Mouse (Mus musculus) lung, embryonic 15.5 days (tissue): ENCODE results near the gene Ergic3. TPM values are rescaled to one million over a fixed set of nuclear protein-coding genes. Genes with fewer than 3 reads are reported as not detected.

Experiments used
- ATAC-seq: fragments of 200-750 bp; cut with Nextera tagmentation; 2 replicates; pipeline ENCODE4 v1.8.0; 2017; ENCODE audit warnings: moderate number of reproducible peaks, borderline replicate concordance; ENCODE audit not compliant: low FRiP score, low TSS enrichment; ENCODE audit errors: extremely low read depth
- H3K27ac ChIP-seq: fragments of 300-500 bp; sonication (generic); 2 replicates; pipeline ENCODE4 v1.5.1; 2015; ENCODE audit warnings: moderate library complexity, mild to moderate bottlenecking, inconsistent platforms
- H3K27me3 ChIP-seq: fragments of 300-500 bp; sonication (generic); 2 replicates; pipeline ENCODE4 v1.6.1; 2015; ENCODE audit warnings: inconsistent platforms
- H3K36me3 ChIP-seq: fragments of 300-500 bp; sonication (generic); 2 replicates; pipeline ENCODE4 v1.6.1; 2015; ENCODE audit warnings: inconsistent platforms
- H3K4me1 ChIP-seq: fragments of 300-500 bp; sonication (generic); 2 replicates; pipeline ENCODE4 v1.6.1; 2015; ENCODE audit warnings: inconsistent platforms
- H3K4me2 ChIP-seq: fragments of 300-500 bp; sonication (generic); 2 replicates; pipeline ENCODE4 v1.6.1; 2015; ENCODE audit warnings: inconsistent platforms, mild to moderate bottlenecking, moderate library complexity
- H3K4me3 ChIP-seq: fragments of 300-500 bp; sonication (generic); 2 replicates; pipeline ENCODE4 v1.5.1; 2015; ENCODE audit warnings: mild to moderate bottlenecking, inconsistent platforms
- H3K9ac ChIP-seq: fragments of 300-500 bp; sonication (generic); 2 replicates; pipeline ENCODE4 v1.6.1; 2015; ENCODE audit warnings: inconsistent platforms
- H3K9me3 ChIP-seq: fragments of 300-500 bp; sonication (generic); 2 replicates; pipeline ENCODE4 v1.6.1; 2016; ENCODE audit warnings: inconsistent platforms
- WGBS: fragments of 180-500 bp; shearing (Covaris S2); methylation state at CpG from one replicate; pipeline ENCODE4 v1.1.7; 2015; 5-methylcytosine and 5-hydroxymethylcytosine counted together
- polyA plus RNA-seq: library from polyadenylated mRNA; unstranded; fragments of >200 nt; fragmentation: Nextera tagmentation; extraction: Ambion mirVana; gene quantifications from 2 replicates; pipeline ENCODE4 v1.2.1, GENCODE M21; 2015

The Ergic3 gene
- 224 and 226 TPM in 2 replicates for polyA plus RNA-seq

DNA sequence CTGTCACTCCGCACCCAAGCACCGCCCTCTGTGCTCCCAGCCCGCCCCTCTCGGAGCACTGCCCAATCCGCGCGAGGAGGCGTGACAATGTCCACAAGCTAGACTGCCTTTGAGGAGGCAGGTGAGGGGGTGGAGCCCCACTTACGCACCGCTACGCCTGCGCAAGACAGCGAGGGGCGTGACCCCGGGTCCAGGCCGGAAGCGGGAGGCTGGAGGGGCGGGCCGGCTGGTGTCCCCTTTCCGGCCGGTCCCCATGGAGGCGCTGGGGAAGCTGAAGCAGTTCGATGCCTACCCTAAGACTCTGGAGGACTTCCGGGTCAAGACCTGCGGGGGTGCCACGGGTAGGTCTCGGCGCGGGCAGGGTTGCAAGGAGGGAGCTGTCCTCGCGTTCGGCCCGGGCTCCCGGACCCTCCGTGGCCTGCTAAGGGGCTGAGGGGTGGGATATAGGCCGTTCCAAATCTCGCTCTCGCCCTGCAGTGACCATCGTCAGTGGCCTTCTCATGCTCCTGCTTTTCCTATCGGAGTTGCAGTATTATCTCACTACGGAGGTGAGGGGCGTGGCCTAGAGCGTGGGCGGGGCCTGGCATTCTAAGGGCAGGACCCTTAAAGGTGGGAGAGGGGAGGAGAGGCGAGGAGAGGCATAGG, at the start of gene Ergic3, which contains the start of gene 6430550D23Rik:
Ergic3 (plus strand) TSS at position 158 of the 645 bp plus-strand sequence.
6430550D23Rik (minus strand) TSS at position 90 of the 645 bp plus-strand sequence.
- Histone ChIP-seq H3K27me3 (no peaks in the 10 kb centered on the region), H3K9me3 (no peaks in the 10 kb centered on the region), H3K4me1 (peaks cover 11% of the 10 kb centered on the region), H3K27ac (peak within 1 kb of the TSS; percentile 77), H3K9ac (peak within 1 kb of the TSS; percentile 92), H3K36me3 (peaks cover 35% of the 10 kb centered on the region), H3K4me3 (peak within 1 kb of the TSS; percentile 98), H3K4me2 (peak within 1 kb of the TSS; percentile 85)
- ATAC-seq, result peak; percentile 99
- WGBS, result under 1% methylated on average over 45 of the region's 45 CpGs

DNA sequence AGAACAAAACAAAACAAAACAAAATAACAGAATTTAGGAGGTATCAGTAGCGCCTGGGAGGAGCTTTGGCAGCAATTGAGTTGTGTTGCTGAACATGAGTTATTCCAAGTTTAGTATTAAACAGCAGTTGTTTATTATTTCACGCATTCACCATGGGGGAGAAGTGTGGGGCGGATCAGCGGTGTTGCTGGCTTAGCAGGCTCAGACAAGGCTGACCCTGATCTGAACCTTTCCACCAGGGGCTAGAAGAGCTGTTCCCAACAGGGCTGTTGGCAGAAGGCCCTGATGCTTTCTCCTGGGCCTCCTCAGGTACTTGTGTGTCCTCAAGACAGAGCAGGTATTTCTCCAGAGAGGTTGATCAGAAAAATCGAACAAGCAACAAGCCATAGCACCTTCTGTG, 47.9 kb upstream of the Ergic3 start:
- Histone ChIP-seq H3K36me3 (peaks cover 27% of the 10 kb centered on the region), H3K4me3 (no peak overlapping the region), H3K27me3 (no peaks in the 10 kb centered on the region), H3K4me1 (peaks cover 13% of the 10 kb centered on the region), H3K27ac (no peak overlapping the region), H3K9ac (no peak overlapping the region), H3K4me2 (no peak overlapping the region), H3K9me3 (no peaks in the 10 kb centered on the region)
- 68% methylated on average over 5 of the region's 5 CpGs for WGBS
- no peak for ATAC-seq

DNA sequence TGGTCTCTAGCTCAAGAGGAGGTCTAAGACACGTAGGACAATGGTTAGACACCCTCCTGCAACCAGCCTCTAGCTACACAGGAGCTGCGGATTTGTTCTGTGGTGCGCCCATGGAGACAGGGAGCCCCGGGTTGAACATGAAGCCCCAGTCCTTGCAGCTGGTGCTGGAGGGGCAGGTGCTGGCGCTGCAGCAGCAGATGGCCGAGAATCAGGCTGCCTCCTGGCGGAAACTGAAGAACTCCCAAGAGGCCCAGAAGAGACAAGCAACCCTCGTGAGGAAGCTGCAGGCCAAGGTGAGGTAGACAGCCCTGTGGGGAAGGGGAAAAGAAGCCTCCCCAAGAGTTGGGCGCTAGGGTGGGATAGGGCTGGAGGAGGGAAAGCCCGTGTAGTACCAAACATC, 46.0 kb upstream of the Ergic3 start:
- H3K27ac ChIP-seq, result no peak overlapping the region
- H3K4me1 ChIP-seq, result peaks cover 13% of the 10 kb centered on the region
- H3K4me3 ChIP-seq, result no peak overlapping the region
- no peaks in the 10 kb centered on the region for H3K27me3 ChIP-seq
- H3K9ac ChIP-seq, result no peak overlapping the region
- no peaks in the 10 kb centered on the region for H3K9me3 ChIP-seq
- H3K36me3 ChIP-seq, result peaks cover 40% of the 10 kb centered on the region
- 81% methylated on average over 10 of the region's 10 CpGs for WGBS
- no peak for ATAC-seq
- no peak overlapping the region for H3K4me2 ChIP-seq

DNA sequence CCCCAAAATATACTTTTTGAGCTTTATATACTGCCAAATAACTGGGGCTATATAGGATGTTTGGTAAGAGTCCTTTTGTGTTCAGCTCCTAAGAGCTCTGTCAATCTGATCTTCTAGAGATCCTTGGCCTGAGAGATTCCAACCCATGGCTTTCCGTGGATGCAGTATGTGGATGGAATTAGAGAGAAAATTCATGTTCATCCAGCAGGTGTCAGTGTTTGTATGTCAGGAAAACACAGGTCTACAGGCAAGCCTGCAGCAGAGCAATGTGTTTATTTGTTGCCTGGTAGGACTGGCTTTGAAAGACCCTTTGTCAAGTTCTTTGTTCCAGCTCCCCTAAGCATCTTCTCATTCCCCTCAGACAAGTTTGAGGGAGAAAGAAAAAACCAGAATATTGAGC, 44.9 kb upstream of the Ergic3 start:
- WGBS, result 34% methylated on average over 1 of the region's 1 CpGs
- Histone ChIP-seq H3K27ac (no peak overlapping the region), H3K9ac (no peak overlapping the region), H3K27me3 (no peaks in the 10 kb centered on the region), H3K4me3 (no peak overlapping the region), H3K36me3 (peaks cover 49% of the 10 kb centered on the region), H3K4me2 (no peak overlapping the region), H3K9me3 (no peaks in the 10 kb centered on the region), H3K4me1 (peaks cover 4% of the 10 kb centered on the region; the same call in 1 of the 2 replicates)
- no peak for ATAC-seq

DNA sequence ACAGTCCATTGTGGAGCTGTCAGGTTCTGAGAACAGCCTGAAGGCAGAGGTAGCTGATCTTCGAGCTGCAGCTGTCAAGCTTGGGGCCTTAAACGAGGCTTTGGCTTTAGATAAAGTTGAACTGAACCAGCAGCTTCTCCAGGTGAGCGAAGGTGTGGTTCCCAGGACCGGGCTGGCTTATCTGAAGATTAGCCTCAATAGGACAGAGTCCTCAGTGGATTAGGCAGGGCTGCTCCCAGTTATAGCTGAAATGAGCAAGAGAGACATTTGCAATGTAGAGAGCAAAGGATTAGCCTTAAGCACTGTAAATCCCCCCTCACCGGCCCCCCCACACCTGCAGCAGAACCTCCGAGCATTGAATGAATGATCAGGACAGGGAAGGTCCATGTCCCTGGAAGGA, 34.5 kb upstream of the Ergic3 start:
- 86% methylated on average over 6 of the region's 6 CpGs for WGBS
- no peak for ATAC-seq
- H3K4me2 ChIP-seq, result no peak overlapping the region
- H3K9ac ChIP-seq, result no peak overlapping the region
- no peaks in the 10 kb centered on the region for H3K4me1 ChIP-seq
- H3K27ac ChIP-seq, result no peak overlapping the region
- H3K27me3 ChIP-seq, result no peaks in the 10 kb centered on the region
- H3K9me3 ChIP-seq, result no peaks in the 10 kb centered on the region
- no peak overlapping the region for H3K4me3 ChIP-seq
- H3K36me3 ChIP-seq, result peaks cover 85% of the 10 kb centered on the region

DNA sequence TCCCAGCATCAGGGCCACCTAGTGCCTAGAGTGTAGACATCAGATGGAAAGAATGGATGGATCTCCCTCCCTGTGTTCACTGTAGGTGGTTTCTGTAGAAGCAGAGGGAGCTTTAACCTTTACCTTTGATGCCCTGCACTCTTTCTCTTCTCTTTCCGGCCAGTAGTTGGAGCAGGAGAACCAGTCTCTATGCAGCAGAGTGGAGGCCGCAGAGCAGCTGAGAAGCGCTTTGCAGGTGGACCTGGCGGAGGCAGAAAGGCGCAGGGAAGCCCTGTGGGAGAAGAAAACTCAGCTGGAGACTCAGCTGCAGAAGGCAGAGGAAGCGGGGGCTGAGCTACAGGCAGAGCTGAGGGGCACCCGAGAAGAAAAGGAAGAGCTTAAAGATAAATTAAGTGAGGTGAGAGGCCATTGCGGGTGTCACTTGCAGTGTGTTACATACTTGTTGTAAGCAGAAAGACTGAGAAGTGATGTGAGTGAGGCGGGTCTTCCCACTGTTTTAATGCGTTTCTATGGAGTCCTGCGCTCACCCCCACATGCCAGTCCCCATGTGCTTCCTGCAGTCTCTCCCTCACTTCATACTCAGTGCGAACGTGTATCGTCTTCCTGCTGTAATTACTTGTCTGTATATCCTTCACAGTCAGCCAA, 33.6 kb upstream of the Ergic3 start:
- Histone ChIP-seq H3K9me3 (no peaks in the 10 kb centered on the region), H3K4me2 (no peak overlapping the region), H3K4me1 (no peaks in the 10 kb centered on the region), H3K4me3 (no peak overlapping the region), H3K27me3 (no peaks in the 10 kb centered on the region), H3K9ac (no peak overlapping the region), H3K36me3 (peaks cover 83% of the 10 kb centered on the region), H3K27ac (no peak overlapping the region)
- 67% methylated on average over 14 of the region's 14 CpGs for WGBS
- no peak for ATAC-seq

DNA sequence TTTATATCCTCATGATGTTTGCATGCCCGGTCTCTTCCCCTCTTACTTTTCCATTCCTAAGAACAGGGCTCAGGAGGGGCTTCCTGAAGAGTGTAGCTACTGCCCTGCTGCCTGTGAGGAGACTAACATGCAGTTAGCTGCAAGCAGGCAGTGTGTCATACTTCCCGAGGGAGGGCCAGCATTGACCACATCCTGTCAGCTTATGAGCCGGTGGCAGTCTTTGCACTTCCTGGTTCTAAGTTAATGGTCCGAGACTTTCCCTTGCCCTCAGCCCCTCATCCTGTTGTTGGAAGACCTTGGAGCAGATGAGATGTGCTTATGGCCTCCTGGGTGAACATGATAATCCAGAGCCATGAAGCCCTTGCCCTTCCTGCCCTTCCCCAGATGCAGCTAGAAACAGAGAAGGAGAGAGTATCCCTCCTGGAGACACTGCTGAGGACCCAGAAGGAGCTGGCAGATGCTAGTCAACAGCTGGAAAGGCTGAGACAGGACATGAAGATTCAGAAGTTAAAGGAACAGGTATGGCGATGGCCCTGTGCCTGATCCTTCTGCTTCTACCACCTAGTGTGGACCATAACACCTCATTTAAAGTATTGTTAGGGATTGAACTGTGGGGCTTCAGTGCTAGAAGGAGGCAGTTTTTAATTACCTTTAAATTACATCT, 28.4 kb upstream of the Ergic3 start:
- no peaks in the 10 kb centered on the region for H3K27me3 ChIP-seq
- WGBS, result 78% methylated on average over 5 of the region's 5 CpGs
- ATAC-seq, result no peak

DNA sequence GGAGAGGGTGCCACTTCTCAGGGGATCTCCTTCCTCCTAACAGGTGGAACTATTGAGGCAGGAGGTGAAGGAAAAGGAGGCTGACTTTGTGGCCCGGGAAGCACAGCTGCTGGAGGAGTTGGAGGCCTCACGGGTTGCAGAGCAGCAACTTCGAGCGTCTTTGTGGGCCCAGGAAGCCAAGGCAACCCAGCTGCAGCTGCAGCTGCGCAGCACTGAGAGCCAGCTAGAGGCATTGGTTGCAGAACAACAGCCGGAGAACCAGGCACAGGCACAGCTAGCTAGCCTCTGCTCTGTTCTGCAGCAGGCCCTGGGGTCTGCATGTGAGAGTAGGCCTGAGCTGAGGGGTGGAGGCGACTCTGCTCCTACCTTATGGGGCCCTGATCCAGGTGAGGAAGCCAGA, 22.1 kb upstream of the Ergic3 start:
- H3K27ac ChIP-seq, result no peak overlapping the region
- 86% methylated on average over 7 of the region's 7 CpGs for WGBS
- H3K27me3 ChIP-seq, result no peaks in the 10 kb centered on the region
- ATAC-seq, result no peak
- no peak overlapping the region for H3K9ac ChIP-seq
- H3K4me3 ChIP-seq, result no peak overlapping the region
- peaks cover 94% of the 10 kb centered on the region for H3K36me3 ChIP-seq
- H3K9me3 ChIP-seq, result no peaks in the 10 kb centered on the region
- no peak overlapping the region for H3K4me2 ChIP-seq
- H3K4me1 ChIP-seq, result no peaks in the 10 kb centered on the region

More for the DNA sequence above, 28.4 kb upstream of the Ergic3 start:
- Histone ChIP-seq H3K9me3 (no peaks in the 10 kb centered on the region), H3K9ac (no peak overlapping the region), H3K36me3 (peaks cover 86% of the 10 kb centered on the region), H3K4me2 (no peak overlapping the region), H3K4me3 (no peak overlapping the region), H3K4me1 (no peaks in the 10 kb centered on the region), H3K27ac (no peak overlapping the region)

DNA sequence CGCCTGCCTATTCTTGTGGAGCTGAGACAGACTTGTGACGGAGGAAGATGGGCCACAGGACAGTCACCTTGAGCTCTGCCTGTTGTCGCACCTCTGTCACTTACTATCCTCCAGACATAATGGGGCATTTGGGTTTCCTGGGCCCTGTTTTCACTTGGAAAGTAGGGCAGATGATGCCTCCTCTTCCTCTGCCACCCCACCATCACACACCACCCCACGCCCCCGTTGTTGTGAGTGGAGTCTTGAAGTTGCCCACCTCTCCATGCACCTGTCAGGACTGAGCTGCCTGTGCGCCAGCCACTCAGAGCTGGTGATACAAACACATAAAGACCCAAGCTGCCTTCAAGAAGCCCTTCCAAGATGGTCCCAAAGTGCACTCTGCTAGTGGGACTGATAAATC, 20.7 kb upstream of the Ergic3 start:
- Histone ChIP-seq H3K9me3 (no peaks in the 10 kb centered on the region), H3K9ac (no peak overlapping the region), H3K4me2 (no peak overlapping the region), H3K27ac (no peak overlapping the region), H3K4me1 (no peaks in the 10 kb centered on the region), H3K36me3 (peaks cover 95% of the 10 kb centered on the region), H3K4me3 (no peak overlapping the region), H3K27me3 (no peaks in the 10 kb centered on the region)
- 97% methylated on average over 6 of the region's 6 CpGs for WGBS
- no peak for ATAC-seq

DNA sequence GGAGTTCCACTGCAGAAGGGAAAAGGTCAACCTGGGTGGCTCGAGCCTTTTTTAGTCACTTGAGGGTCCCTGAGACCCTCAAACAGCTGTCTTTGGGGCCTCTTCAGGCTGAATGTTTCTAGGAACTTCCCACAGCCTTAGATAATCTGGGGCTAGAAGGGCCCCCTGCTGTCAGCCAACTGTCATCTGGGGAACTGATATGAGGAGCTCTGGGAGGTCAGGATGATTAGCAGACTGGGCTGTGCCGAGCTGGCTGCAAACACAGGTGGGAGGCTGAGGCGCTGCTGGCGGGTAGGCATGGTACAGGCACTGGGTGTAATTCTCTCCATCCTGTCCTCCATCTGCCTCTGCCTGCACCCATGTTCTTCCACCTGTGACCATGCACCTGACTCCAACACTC, 18.8 kb upstream of the Ergic3 start:
- H3K9ac ChIP-seq, result no peak overlapping the region
- no peak overlapping the region for H3K27ac ChIP-seq
- H3K9me3 ChIP-seq, result no peaks in the 10 kb centered on the region
- H3K36me3 ChIP-seq, result peaks cover 98% of the 10 kb centered on the region
- no peak overlapping the region for H3K4me2 ChIP-seq
- H3K4me1 ChIP-seq, result no peaks in the 10 kb centered on the region
- no peaks in the 10 kb centered on the region for H3K27me3 ChIP-seq
- 50% methylated on average over 4 of the region's 4 CpGs for WGBS
- H3K4me3 ChIP-seq, result no peak overlapping the region
- ATAC-seq, result no peak

DNA sequence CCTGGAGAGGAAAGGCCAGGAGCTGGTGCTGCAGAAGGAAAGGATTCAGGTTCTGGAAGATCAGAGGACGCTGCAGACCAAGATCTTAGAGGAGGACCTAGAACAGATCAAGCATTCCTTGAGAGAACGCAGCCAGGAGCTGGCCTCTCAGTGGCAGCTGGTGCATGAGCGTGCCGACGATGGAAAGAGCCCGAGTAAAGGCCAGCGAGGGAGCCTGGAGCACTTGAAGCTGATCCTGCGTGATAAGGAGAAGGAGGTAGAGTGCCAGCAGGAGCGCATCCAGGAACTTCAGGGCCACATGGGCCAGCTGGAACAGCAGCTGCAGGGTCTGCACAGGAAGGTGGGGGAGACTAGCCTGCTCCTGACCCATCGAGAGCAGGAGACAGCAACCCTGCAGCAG, 16.7 kb upstream of the Ergic3 start:
- H3K4me2 ChIP-seq, result no peak overlapping the region
- no peak overlapping the region for H3K27ac ChIP-seq
- H3K27me3 ChIP-seq, result no peaks in the 10 kb centered on the region
- H3K4me3 ChIP-seq, result no peak overlapping the region
- 83% methylated on average over 10 of the region's 10 CpGs for WGBS
- no peak overlapping the region for H3K9ac ChIP-seq
- H3K36me3 ChIP-seq, result peaks cover 96% of the 10 kb centered on the region
- no peaks in the 10 kb centered on the region for H3K4me1 ChIP-seq
- no peaks in the 10 kb centered on the region for H3K9me3 ChIP-seq
- no peak for ATAC-seq

DNA sequence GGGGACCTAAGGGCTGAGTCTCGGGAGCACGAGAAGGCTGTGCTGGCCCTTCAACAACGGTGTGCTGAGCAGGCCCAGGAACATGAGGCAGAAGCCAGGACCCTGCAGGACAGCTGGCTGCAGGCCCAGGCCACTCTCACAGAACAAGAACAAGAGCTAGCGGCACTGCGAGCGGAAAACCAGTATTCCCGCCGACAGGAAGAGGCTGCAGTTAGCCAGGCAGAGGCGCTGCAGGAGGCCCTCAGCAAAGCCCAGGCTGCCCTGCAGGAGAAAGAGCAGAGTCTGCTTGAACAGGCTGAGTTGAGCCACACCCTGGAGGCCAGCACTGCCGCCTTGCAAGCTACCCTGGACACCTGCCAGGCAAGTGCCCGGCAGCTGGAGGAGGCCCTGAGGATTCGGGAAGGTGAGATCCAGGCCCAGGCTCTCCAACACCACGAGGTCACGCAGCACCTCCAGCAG, 16.0 kb upstream of the Ergic3 start:
- peaks cover 97% of the 10 kb centered on the region for H3K36me3 ChIP-seq
- H3K27ac ChIP-seq, result no peak overlapping the region
- H3K4me3 ChIP-seq, result no peak overlapping the region
- no peaks in the 10 kb centered on the region for H3K9me3 ChIP-seq
- peak; percentile 43; the same call in 1 of the 2 replicates for ATAC-seq
- H3K27me3 ChIP-seq, result no peaks in the 10 kb centered on the region
- 69% methylated on average over 14 of the region's 14 CpGs for WGBS
- no peak overlapping the region for H3K4me2 ChIP-seq
- H3K9ac ChIP-seq, result no peak overlapping the region
- no peaks in the 10 kb centered on the region for H3K4me1 ChIP-seq
